Mouse (Mus musculus) right cerebral cortex, postnatal 10 days (tissue): Measurements from ENCODE around the gene Rpn1.

ENCODE experiments used
- DNase-seq, 2 experiments: peaks; one replicate each; pipeline ENCODE4 v3.0.0; 2021; ENCODE audit warnings: low spot score in 2 of 2

The Rpn1 gene

GRCm38 (mm10) chr6:88084278-88085151, at the start of gene Rpn1:
TSS of gene Rpn1 (plus strand) at chr6:88084482.
- DNase-seq, result peak; percentile 98

- no peak for DNase-seq
Measured at GRCm38 (mm10) chr6:88037471-88038045, 46.7 kb upstream of the Rpn1 start.

- DNase-seq, result no peak
Measured at GRCm38 (mm10) chr6:88039426-88039825, 44.9 kb upstream of the Rpn1 start.

- no peak for DNase-seq
Measured at GRCm38 (mm10) chr6:88041221-88041620, 43.1 kb upstream of the Rpn1 start.

- no peak for DNase-seq
Measured at GRCm38 (mm10) chr6:88042336-88042735, 41.9 kb upstream of the Rpn1 start.

- peak in 1 of 2 experiments; percentile 44 for DNase-seq
Measured at GRCm38 (mm10) chr6:88044234-88044576, 40.1 kb upstream of the Rpn1 start.

- DNase-seq, result peak; percentile 98
Measured at GRCm38 (mm10) chr6:88044577-88045405, 39.5 kb upstream of the Rpn1 start, which contains the start of gene Rab7. TSS of gene Rab7 (minus strand) at chr6:88045270.

- no peak for DNase-seq
Measured at GRCm38 (mm10) chr6:88045406-88045766, 38.9 kb upstream of the Rpn1 start.

- no peak for DNase-seq
Measured at GRCm38 (mm10) chr6:88047853-88048252, 36.4 kb upstream of the Rpn1 start.

GRCm38 (mm10) chr6:88049008-88049407, 35.3 kb upstream of the Rpn1 start:
- DNase-seq, result no peak

- no peak for DNase-seq
Measured at GRCm38 (mm10) chr6:88051206-88051605, 33.1 kb upstream of the Rpn1 start.

- no peak for DNase-seq
Measured at GRCm38 (mm10) chr6:88053228-88054080, 30.8 kb upstream of the Rpn1 start.

GRCm38 (mm10) chr6:88054081-88054835, 30.0 kb upstream of the Rpn1 start:
- no peak for DNase-seq

GRCm38 (mm10) chr6:88055663-88056062, 28.6 kb upstream of the Rpn1 start:
- no peak for DNase-seq

- DNase-seq, result no peak
Measured at GRCm38 (mm10) chr6:88056866-88057265, 27.4 kb upstream of the Rpn1 start.

GRCm38 (mm10) chr6:88059903-88060302, 24.4 kb upstream of the Rpn1 start:
- no peak for DNase-seq

GRCm38 (mm10) chr6:88060602-88061001, 23.7 kb upstream of the Rpn1 start:
- no peak for DNase-seq

GRCm38 (mm10) chr6:88061406-88061805, 22.9 kb upstream of the Rpn1 start:
- DNase-seq, result no peak

GRCm38 (mm10) chr6:88062398-88062797, 21.9 kb upstream of the Rpn1 start:
- no peak for DNase-seq

GRCm38 (mm10) chr6:88064072-88064642, 20.1 kb upstream of the Rpn1 start:
- DNase-seq, result no peak
